Mouse (Mus musculus) retina, embryonic 14.5 days (tissue): ENCODE results near the gene Hip1.

ENCODE experiments used
- DNase-seq: peaks from one replicate; pipeline ENCODE4 v3.0.0-alpha.2; 2015; ENCODE audit warnings: low spot score

Hip1 gene

GRCm38 (mm10) chr5:135442430-135442829, 102.5 kb downstream of the Hip1 start:
- DNase-seq, result no peak

- DNase-seq, result no peak
Measured at GRCm38 (mm10) chr5:135435039-135435438, 109.9 kb downstream of the Hip1 start.

- no peak for DNase-seq
Measured at GRCm38 (mm10) chr5:135433861-135434260, 111.1 kb downstream of the Hip1 start.

GRCm38 (mm10) chr5:135431111-135431510, 113.8 kb downstream of the Hip1 start:
- no peak for DNase-seq

GRCm38 (mm10) chr5:135428786-135429185, 116.1 kb downstream of the Hip1 start:
- DNase-seq, result peak; percentile 44

- no peak for DNase-seq
Measured at GRCm38 (mm10) chr5:135410266-135410665, 134.7 kb downstream of the Hip1 start.

- no peak for DNase-seq
Measured at GRCm38 (mm10) chr5:135408114-135408513, 136.8 kb downstream of the Hip1 start.

GRCm38 (mm10) chr5:135405437-135405836, 139.5 kb downstream of the Hip1 start:
- DNase-seq, result no peak

GRCm38 (mm10) chr5:135404623-135405022, 140.3 kb downstream of the Hip1 start:
- peak; percentile 58 for DNase-seq

- peak; percentile 92 for DNase-seq
Measured at GRCm38 (mm10) chr5:135400244-135400643, 144.7 kb downstream of the Hip1 start.

- DNase-seq, result no peak
Measured at GRCm38 (mm10) chr5:135399382-135399781, 145.5 kb downstream of the Hip1 start.

GRCm38 (mm10) chr5:135395826-135396225, 149.1 kb downstream of the Hip1 start:
- peak; percentile 76 for DNase-seq

- peak; percentile 91 for DNase-seq
Measured at GRCm38 (mm10) chr5:135394004-135394823, 150.7 kb downstream of the Hip1 start, which contains the start of gene Pom121. TSS of gene Pom121 (minus strand) at chr5:135394546.

- no peak for DNase-seq
Measured at GRCm38 (mm10) chr5:135383771-135384170, 161.1 kb downstream of the Hip1 start.

GRCm38 (mm10) chr5:135382746-135383145, 162.2 kb downstream of the Hip1 start:
- no peak for DNase-seq

- DNase-seq, result no peak
Measured at GRCm38 (mm10) chr5:135381356-135381925, 163.5 kb downstream of the Hip1 start.

GRCm38 (mm10) chr5:135380681-135381080, 164.2 kb downstream of the Hip1 start:
- no peak for DNase-seq

GRCm38 (mm10) chr5:135376341-135376740, 168.6 kb downstream of the Hip1 start:
- DNase-seq, result no peak

GRCm38 (mm10) chr5:135375167-135375566, 169.8 kb downstream of the Hip1 start:
- no peak for DNase-seq

- DNase-seq, result no peak
Measured at GRCm38 (mm10) chr5:135373601-135374000, 171.3 kb downstream of the Hip1 start.

GRCm38 (mm10) chr5:135371195-135371594, 173.7 kb downstream of the Hip1 start:
- DNase-seq, result no peak

- DNase-seq, result peak; percentile 98
Measured at GRCm38 (mm10) chr5:135369787-135370654, 174.9 kb downstream of the Hip1 start, which contains the start of gene Nsun5. TSS of gene Nsun5 (plus strand) at chr5:135369953.
